Mouse (Mus musculus): ENCODE measurements around the gene Mgll. TPM values are rescaled to one million over a fixed set of nuclear protein-coding genes. Genes with fewer than 3 reads are reported as not detected.

Mgll gene
- polyA plus RNA-seq, 1 experiment from 2014 or later = 36.2 TPM

GRCm38 (mm10) chr6:88756992-88757391 lies 32.8 kb downstream of the Mgll start:
- Histone ChIP-seq H3K4me1 (peaks cover 28% of the 10 kb centered on the region), H3K27ac (no peak overlapping the region), H3K9me3 (no peaks in the 10 kb centered on the region), H3K4me3 (no peak overlapping the region), H3K4me2 (no peak overlapping the region), H3K36me3 (replicated peaks) (no peaks in the 10 kb centered on the region), H3K9ac (no peak overlapping the region), H3K27me3 (replicated peaks) (no peaks in the 10 kb centered on the region)
- ATAC-seq (replicated peaks) = no peak
- WGBS = 86% methylated on average over 4 of the region's 4 CpGs

GRCm38 (mm10) chr6:88758074-88758473 lies 33.9 kb downstream of the Mgll start:
- no peak for ATAC-seq (replicated peaks)
- H3K4me2 ChIP-seq = no peak overlapping the region
- H3K4me3 ChIP-seq = no peak overlapping the region
- H3K9me3 ChIP-seq = no peaks in the 10 kb centered on the region
- WGBS = 81% methylated on average over 8 of the region's 8 CpGs
- no peaks in the 10 kb centered on the region for H3K36me3 ChIP-seq (replicated peaks)
- H3K4me1 ChIP-seq = peaks cover 21% of the 10 kb centered on the region
- H3K27me3 ChIP-seq (replicated peaks) = no peaks in the 10 kb centered on the region
- H3K9ac ChIP-seq = no peak overlapping the region
- no peak overlapping the region for H3K27ac ChIP-seq

GRCm38 (mm10) chr6:88758568-88759522 lies 34.6 kb downstream of the Mgll start:
- no peaks in the 10 kb centered on the region for H3K27me3 ChIP-seq (replicated peaks)
- no peak overlapping the region for H3K9ac ChIP-seq
- H3K4me1 ChIP-seq = peaks cover 15% of the 10 kb centered on the region
- no peak for ATAC-seq (replicated peaks)
- H3K4me2 ChIP-seq = no peak overlapping the region
- H3K4me3 ChIP-seq = no peak overlapping the region
- H3K27ac ChIP-seq = no peak overlapping the region
- 90% methylated on average over 10 of the region's 10 CpGs for WGBS
- H3K9me3 ChIP-seq = no peaks in the 10 kb centered on the region
- no peaks in the 10 kb centered on the region for H3K36me3 ChIP-seq (replicated peaks)

GRCm38 (mm10) chr6:88759793-88760453 lies 35.7 kb downstream of the Mgll start:
- H3K4me2 ChIP-seq = no peak overlapping the region
- ATAC-seq (replicated peaks) = peak; percentile 55; the same call in 1 of the 2 replicates

GRCm38 (mm10) chr6:88760935-88761635 lies 36.9 kb downstream of the Mgll start:
- Histone ChIP-seq H3K4me2 (no peak overlapping the region), H3K4me1 (peaks cover 18% of the 10 kb centered on the region), H3K27me3 (replicated peaks) (no peaks in the 10 kb centered on the region), H3K9ac (no peak overlapping the region), H3K4me3 (no peak overlapping the region), H3K27ac (no peak overlapping the region), H3K9me3 (no peaks in the 10 kb centered on the region), H3K36me3 (replicated peaks) (no peaks in the 10 kb centered on the region)
- no peak for ATAC-seq (replicated peaks)
- 68% methylated on average over 17 of the region's 17 CpGs for WGBS

More at GRCm38 (mm10) chr6:88759793-88760453, 35.7 kb downstream of the Mgll start:
- Histone ChIP-seq H3K27me3 (replicated peaks) (no peaks in the 10 kb centered on the region), H3K9me3 (no peaks in the 10 kb centered on the region), H3K27ac (peak overlapping the region; percentile 19; the same call in 1 of the 2 replicates), H3K4me1 (peaks cover 15% of the 10 kb centered on the region), H3K36me3 (replicated peaks) (no peaks in the 10 kb centered on the region), H3K4me3 (no peak overlapping the region), H3K9ac (no peak overlapping the region)
- WGBS = 51% methylated on average over 17 of the region's 17 CpGs

GRCm38 (mm10) chr6:88761684-88762439 lies 37.6 kb downstream of the Mgll start:
- WGBS = 70% methylated on average over 17 of the region's 17 CpGs
- ATAC-seq (replicated peaks) = no peak

GRCm38 (mm10) chr6:88762440-88763196 lies 38.4 kb downstream of the Mgll start:
- H3K4me1 ChIP-seq = peaks cover 19% of the 10 kb centered on the region
- no peak overlapping the region for H3K4me3 ChIP-seq
- H3K9me3 ChIP-seq = no peaks in the 10 kb centered on the region
- H3K9ac ChIP-seq = no peak overlapping the region
- H3K27ac ChIP-seq = no peak overlapping the region
- 73% methylated on average over 13 of the region's 13 CpGs for WGBS
- H3K4me2 ChIP-seq = no peak overlapping the region
- no peaks in the 10 kb centered on the region for H3K27me3 ChIP-seq (replicated peaks)
- H3K36me3 ChIP-seq (replicated peaks) = no peaks in the 10 kb centered on the region
- ATAC-seq (replicated peaks) = no peak

More at GRCm38 (mm10) chr6:88761684-88762439, 37.6 kb downstream of the Mgll start:
- no peaks in the 10 kb centered on the region for H3K9me3 ChIP-seq
- no peak overlapping the region for H3K4me3 ChIP-seq
- H3K27me3 ChIP-seq (replicated peaks) = no peaks in the 10 kb centered on the region
- H3K4me2 ChIP-seq = no peak overlapping the region
- H3K27ac ChIP-seq = no peak overlapping the region
- no peak overlapping the region for H3K9ac ChIP-seq
- peaks cover 19% of the 10 kb centered on the region for H3K4me1 ChIP-seq
- no peaks in the 10 kb centered on the region for H3K36me3 ChIP-seq (replicated peaks)

GRCm38 (mm10) chr6:88763518-88764077 lies 39.4 kb downstream of the Mgll start:
- Histone ChIP-seq H3K9me3 (no peaks in the 10 kb centered on the region), H3K27ac (no peak overlapping the region), H3K4me1 (peaks cover 19% of the 10 kb centered on the region), H3K27me3 (replicated peaks) (no peaks in the 10 kb centered on the region), H3K36me3 (replicated peaks) (no peaks in the 10 kb centered on the region), H3K9ac (no peak overlapping the region), H3K4me2 (no peak overlapping the region), H3K4me3 (no peak overlapping the region)
- WGBS = 77% methylated on average over 3 of the region's 3 CpGs
- ATAC-seq (replicated peaks) = no peak

- WGBS = 73% methylated on average over 4 of the region's 4 CpGs
- H3K27ac ChIP-seq = no peak overlapping the region
- H3K36me3 ChIP-seq (replicated peaks) = no peaks in the 10 kb centered on the region
- peaks cover 19% of the 10 kb centered on the region for H3K4me1 ChIP-seq
- no peak for ATAC-seq (replicated peaks)
- H3K4me2 ChIP-seq = no peak overlapping the region
- H3K9me3 ChIP-seq = no peaks in the 10 kb centered on the region
- H3K27me3 ChIP-seq (replicated peaks) = no peaks in the 10 kb centered on the region
- no peak overlapping the region for H3K9ac ChIP-seq
- H3K4me3 ChIP-seq = no peak overlapping the region
Measured at GRCm38 (mm10) chr6:88764281-88764680, 40.1 kb downstream of the Mgll start.

GRCm38 (mm10) chr6:88767740-88768139 lies 43.5 kb downstream of the Mgll start:
- ATAC-seq (replicated peaks) = no peak
- Histone ChIP-seq H3K4me1 (peaks cover 4% of the 10 kb centered on the region; the same call in 1 of the 2 replicates), H3K4me2 (no peak overlapping the region), H3K27ac (no peak overlapping the region), H3K27me3 (replicated peaks) (no peaks in the 10 kb centered on the region), H3K36me3 (replicated peaks) (no peaks in the 10 kb centered on the region), H3K4me3 (no peak overlapping the region), H3K9ac (no peak overlapping the region), H3K9me3 (no peaks in the 10 kb centered on the region)
- 79% methylated on average over 4 of the region's 4 CpGs for WGBS

- Histone ChIP-seq H3K4me3 (no peak overlapping the region), H3K27me3 (replicated peaks) (no peaks in the 10 kb centered on the region), H3K9ac (no peak overlapping the region), H3K4me1 (peaks cover 4% of the 10 kb centered on the region; the same call in 1 of the 2 replicates), H3K36me3 (replicated peaks) (no peaks in the 10 kb centered on the region), H3K9me3 (no peaks in the 10 kb centered on the region), H3K4me2 (no peak overlapping the region), H3K27ac (no peak overlapping the region)
- ATAC-seq (replicated peaks) = no peak
- 84% methylated on average over 6 of the region's 6 CpGs for WGBS
Measured at GRCm38 (mm10) chr6:88769723-88770122, 45.5 kb downstream of the Mgll start.
